In the genomic region with DNA sequence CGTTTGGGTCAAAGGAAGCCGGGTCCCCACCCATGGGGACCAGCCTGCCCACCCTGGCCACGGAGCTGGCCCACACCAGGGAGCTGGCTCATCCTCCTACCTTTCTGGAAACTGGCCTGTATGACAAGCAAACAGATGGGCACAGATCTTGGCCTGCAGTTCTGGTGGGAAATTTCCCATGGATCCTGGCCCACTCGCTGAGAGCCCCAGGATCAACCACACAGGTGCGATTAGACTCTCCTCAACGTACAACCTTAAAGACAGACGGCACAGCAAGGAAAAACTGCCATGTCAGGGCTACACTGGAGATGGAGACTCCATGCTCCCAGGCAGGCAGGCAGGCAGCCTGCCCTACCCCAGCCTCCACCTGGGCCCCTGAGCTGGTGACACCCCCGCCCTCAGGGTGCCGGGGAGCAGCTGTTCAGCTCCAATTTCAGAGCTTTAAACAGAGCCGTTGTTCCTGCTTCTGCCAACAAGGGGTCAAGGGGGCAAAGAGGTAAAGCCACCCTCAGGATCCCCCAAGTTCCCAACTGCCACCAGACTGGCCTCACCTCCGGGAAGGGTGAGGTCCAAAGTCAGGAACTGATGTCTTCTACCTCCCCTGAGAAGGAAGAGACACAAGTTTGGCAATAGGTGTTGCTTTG, we compare ENCODE assay signal across 9 mouse cellular contexts. TPM values are rescaled to one million over a fixed set of nuclear protein-coding genes. Genes with fewer than 3 reads are reported as not detected.
DNase-seq lines count a peak whose midpoint lies in the region; ATAC-seq and TF ChIP-seq lines count a peak whose summit lies in the region.
"Had no signal": no experiment of that assay in that cellular context is flagged by ENCODE, and none has a peak within 500 bp of the region (broad histone marks: within the 10 kb centered on the region; RNA-seq: fewer than 3 reads in every experiment).

No protein-coding gene starts in this region.

- peaks cover 48% of the 10 kb centered on the region for H3K27me3 ChIP-seq in limb, embryonic 13.5 days

- H3K9ac ChIP-seq in limb, embryonic 13.5 days: peak overlapping the region; percentile 14; the same call in 1 of the 2 replicates

- no peak overlapping the region for H3K4me3 ChIP-seq in left cerebral cortex, adult 2 months
- no peak overlapping the region for H3K4me3 ChIP-seq in limb, embryonic 13.5 days
- H3K4me3 ChIP-seq: megakaryocyte, embryonic 14.5 days had no signal

- peaks cover 35% of the 10 kb centered on the region for H3K4me1 ChIP-seq in limb, embryonic 13.5 days

- no peak for TF ChIP-seq CTCF in left cerebral cortex, adult 2 months (IDR thresholded peaks at IDR 0.05)

- DNase-seq in gastrocnemius, adult 18-20 months (ENCODE audit: low spot score): peak; percentile 57
- DNase-seq in gastrocnemius, postnatal 4 days (ENCODE audit: low spot score in 2 of 2): no peak
- no peak for DNase-seq in left cerebral cortex, adult 2 months (ENCODE audit: extremely low spot score in 1 of 2, low spot score in 2 of 2)
- no peak for DNase-seq in left cerebral cortex, postnatal 36 days (ENCODE audit: low spot score in 2 of 2)
- DNase-seq in cerebellum, adult 18-20 months: peak; percentile 85 to 87
- no peak for DNase-seq in urinary bladder, adult 2 months (ENCODE audit: low spot score)
- no peak for DNase-seq in layer of hippocampus, adult 11-12 months (ENCODE audit: low spot score)

- H3K27ac ChIP-seq in left cerebral cortex, adult 2 months: peak overlapping the region; percentile 16; the same call in 1 of the 2 replicates
- H3K27ac ChIP-seq in limb, embryonic 13.5 days: 0 out of 2 replicates have a peak overlapping the region, but pooled peaks have one; percentile 10

- intact Hi-C loops in left cerebral cortex, adult 2 months (cut with DNase I): no loop called here
- intact Hi-C loops in left cerebral cortex, postnatal 36 days (cut with DNase I): no loop called here

- H3K36me3 ChIP-seq in limb, embryonic 13.5 days: no peaks in the 10 kb centered on the region

- H3K4me2 ChIP-seq in limb, embryonic 13.5 days (replicated peaks): peak overlapping the region; percentile 36

- no peak for ATAC-seq in limb, embryonic 13.5 days (ENCODE audit: low FRiP score, low read depth)

- WGBS in limb, embryonic 13.5 days: 19% methylated on average over 11 of the region's 11 CpGs

- H3K9me3 ChIP-seq in limb, embryonic 13.5 days: no peaks in the 10 kb centered on the region

RNA-seq across cellular contexts. Expression of a gene that starts 3.8 kb away (rescaled TPM):
- total RNA-seq in gastrocnemius, adult 18-20 months (2021): 10 to 100 TPM in 1 of 2 experiments, 1 to 10 TPM in 1; 6.2 to 11.1 TPM
- total RNA-seq in gastrocnemius, postnatal 4 days (2021): 10 to 100 TPM; 18.8 to 20.5 TPM
- total RNA-seq in left cerebral cortex, adult 2 months (2021): 1 to 10 TPM in 1 of 2 experiments, under 1 TPM in 1; 0.91 to 1.7 TPM
- total RNA-seq in left cerebral cortex, postnatal 36 days (2021): 1 to 10 TPM in 1 of 2 experiments, under 1 TPM in 1; 0.39 to 1.2 TPM
- 4.2 and 5.4 TPM in 2 replicates for polyA plus RNA-seq in limb, embryonic 13.5 days (2015; fragmentation: Nextera tagmentation; extraction: Ambion mirVana)
- polyA plus RNA-seq in urinary bladder, adult 2 months (2012; rRNA removed): 0.50 and 0.75 TPM in 2 replicates

RNA-seq across cellular contexts. Expression of a gene that starts 58.8 kb away (rescaled TPM):
- 1 to 10 TPM; 6.3 to 8.2 TPM for total RNA-seq in gastrocnemius, adult 18-20 months (2021)
- total RNA-seq in gastrocnemius, postnatal 4 days (2021): 10 to 100 TPM; 19.9 to 21.6 TPM
- 10 to 100 TPM; 20.1 to 21.9 TPM for total RNA-seq in left cerebral cortex, adult 2 months (2021)
- 10 to 100 TPM; 14.3 to 21.9 TPM for total RNA-seq in left cerebral cortex, postnatal 36 days (2021)
- polyA plus RNA-seq in limb, embryonic 13.5 days (2015; fragmentation: Nextera tagmentation; extraction: Ambion mirVana): 24.0 and 26.3 TPM in 2 replicates
- 22.6 TPM in 2 replicates for polyA plus RNA-seq in urinary bladder, adult 2 months (2012; rRNA removed)

Comparison
In these comparisons a context has a peak if more than half of its experiments do, and no peak if none do; other contexts are left out.
1. DNase-seq: peak in gastrocnemius, adult 18-20 months (single experiment) and cerebellum, adult 18-20 months (2 of 2); none in gastrocnemius, postnatal 4 days (0 of 2), left cerebral cortex, adult 2 months (0 of 2), left cerebral cortex, postnatal 36 days (0 of 2), urinary bladder, adult 2 months (single experiment) and layer of hippocampus, adult 11-12 months (single experiment).